Comparison of ENCODE assay signal across 13 mouse cellular contexts in genomic region chr16:73877973-73878372, GRCm38 (mm10).
"Had no signal": no experiment of that assay in that cellular context is flagged by ENCODE, and none has a peak within 500 bp of the region (broad histone marks: within the 10 kb centered on the region; RNA-seq: fewer than 3 reads in every experiment).

No protein-coding gene starts in this region.

- ATAC-seq: intestine, embryonic 15.5 days; liver, postnatal 0 days had no signal

- H3K9me3 ChIP-seq: intestine, embryonic 15.5 days; liver, embryonic 13.5 days; lung, embryonic 15.5 days; neural tube, embryonic 12.5 days had no signal

- H3K27me3 ChIP-seq: intestine, embryonic 15.5 days; liver, embryonic 13.5 days; lung, embryonic 15.5 days; neural tube, embryonic 12.5 days had no signal

- H3K4me1 ChIP-seq: intestine, embryonic 15.5 days; lung, embryonic 15.5 days; neural tube, embryonic 12.5 days had no signal

- H3K27ac ChIP-seq: intestine, embryonic 15.5 days; layer of hippocampus, adult 2 months; liver, embryonic 13.5 days; lung, embryonic 15.5 days; neural tube, embryonic 12.5 days had no signal

- H3K4me3 ChIP-seq: intestine, embryonic 15.5 days; layer of hippocampus, adult 2 months; liver, embryonic 13.5 days; lung, embryonic 15.5 days; neural tube, embryonic 12.5 days had no signal

- H3K9ac ChIP-seq: intestine, embryonic 15.5 days; liver, embryonic 13.5 days; liver, postnatal 0 days; lung, embryonic 15.5 days; neural tube, embryonic 12.5 days had no signal

- H3K4me2 ChIP-seq: intestine, embryonic 15.5 days; liver, embryonic 13.5 days; lung, embryonic 15.5 days; neural tube, embryonic 12.5 days had no signal

- H3K36me3 ChIP-seq: intestine, embryonic 15.5 days; liver, embryonic 13.5 days; lung, embryonic 15.5 days; neural tube, embryonic 12.5 days had no signal

- DNase-seq: kidney, adult 18-20 months; kidney, postnatal 36 days; left cerebral cortex, postnatal 4 days; liver; liver, embryonic 13.5 days; liver, postnatal 0 days; lung, postnatal 14 days; right cerebral cortex, postnatal 25 days; thymus, postnatal 36 days had no signal
